Mouse (Mus musculus) midbrain, embryonic 14.5 days (tissue): ENCODE results near the gene Gnrhr. TPM values are rescaled to one million over a fixed set of nuclear protein-coding genes. Genes with fewer than 3 reads are reported as not detected.

ENCODE experiments used
- ATAC-seq: fragments of 200-750 bp; cut with Nextera tagmentation; 2 replicates; pipeline ENCODE4 v1.8.0; 2017; ENCODE audit warnings: moderate number of reproducible peaks, moderate library complexity; ENCODE audit not compliant: low FRiP score, low TSS enrichment
- DNase-seq: peaks from one replicate; pipeline ENCODE4 v3.0.0-alpha.2; 2015
- H3K27ac ChIP-seq: fragments of 300-500 bp; sonication (generic); replicated peaks from 2 replicates; pipeline ENCODE4 v1.5.1; 2014; ENCODE audit warnings: mild to moderate bottlenecking, low read depth, low read length, moderate library complexity
- H3K27me3 ChIP-seq: fragments of 300-500 bp; sonication (generic); 2 replicates; pipeline ENCODE4 v1.6.1; 2014; ENCODE audit warnings: low read length, control low read depth, mixed read lengths; ENCODE audit not compliant: control insufficient read depth, insufficient read depth
- H3K36me3 ChIP-seq: fragments of 300-500 bp; sonication (generic); 2 replicates; pipeline ENCODE4 v1.6.1; 2014; ENCODE audit warnings: low read length, control low read depth; ENCODE audit not compliant: control insufficient read depth, insufficient read depth
- H3K4me1 ChIP-seq: fragments of 300-500 bp; sonication (generic); 2 replicates; pipeline ENCODE4 v1.6.1; 2014; ENCODE audit warnings: mild to moderate bottlenecking, antibody characterized with exemption, low read length, control low read depth; ENCODE audit not compliant: control insufficient read depth, insufficient read depth
- H3K4me2 ChIP-seq: fragments of 300-500 bp; sonication (generic); 2 replicates; pipeline ENCODE4 v1.6.1; 2014; ENCODE audit warnings: mild to moderate bottlenecking, low read length, moderate library complexity
- H3K4me3 ChIP-seq: fragments of 300-500 bp; sonication (generic); replicated peaks from 2 replicates; pipeline ENCODE4 v1.5.1; 2014; ENCODE audit warnings: low read depth, low read length
- H3K9ac ChIP-seq: fragments of 300-500 bp; sonication (generic); replicated peaks from 2 replicates; pipeline ENCODE4 v1.6.1; 2014; ENCODE audit warnings: mild to moderate bottlenecking, low read length, moderate library complexity
- H3K9me3 ChIP-seq: fragments of 300-500 bp; sonication (generic); 2 replicates; pipeline ENCODE4 v1.6.1; 2016; ENCODE audit warnings: low read length, control low read depth, mixed read lengths; ENCODE audit not compliant: control insufficient read depth
- WGBS: fragments of 180-500 bp; shearing (Covaris S2); extraction: QIAGEN DNeasy Blood & Tissue Kit; methylation state at CpG from one replicate; pipeline ENCODE4 v1.1.7; 2014; 5-methylcytosine and 5-hydroxymethylcytosine counted together
- polyA plus RNA-seq: library from polyadenylated mRNA; unstranded; fragments of >200 nt; fragmentation: Nextera tagmentation; extraction: Ambion mirVana; gene quantifications from 2 replicates; pipeline ENCODE4 v1.2.1, GENCODE M21; 2014

Gnrhr gene
- polyA plus RNA-seq, 1 experiment from 2014 or later, result not detected

GRCm38 (mm10) chr5:86173778-86174177, 23.9 kb downstream of the Gnrhr start:
- H3K4me2 ChIP-seq, result no peak overlapping the region; the same call in 1 of the 2 replicates
- H3K9me3 ChIP-seq, result no peaks in the 10 kb centered on the region
- 47% methylated on average over 2 of the region's 2 CpGs for WGBS
- H3K9ac ChIP-seq, result no peak overlapping the region
- peaks cover 6% of the 10 kb centered on the region; the same call in 1 of the 2 replicates for H3K4me1 ChIP-seq
- DNase-seq, result no peak
- H3K4me3 ChIP-seq, result no peak overlapping the region
- peaks cover 5% of the 10 kb centered on the region for H3K36me3 ChIP-seq
- no peak for ATAC-seq
- no peak overlapping the region for H3K27ac ChIP-seq
- no peaks in the 10 kb centered on the region for H3K27me3 ChIP-seq

- under 1% methylated on average over 67 of the region's 67 CpGs for WGBS
- no peaks in the 10 kb centered on the region for H3K27me3 ChIP-seq
- DNase-seq (peak; percentile 99), ATAC-seq (peak; percentile 99)
- peaks cover 6% of the 10 kb centered on the region; the same call in 1 of the 2 replicates for H3K4me1 ChIP-seq
- H3K36me3 ChIP-seq, result peaks cover 13% of the 10 kb centered on the region
- H3K9me3 ChIP-seq, result no peaks in the 10 kb centered on the region
- H3K4me2 ChIP-seq, result peak within 1 kb of the TSS; percentile 64
- peak within 1 kb of the TSS; percentile 97 for H3K27ac ChIP-seq
- peak within 1 kb of the TSS; percentile 77 for H3K4me3 ChIP-seq
- peak within 1 kb of the TSS; percentile 78 for H3K9ac ChIP-seq
These were observed 25.1 kb downstream of the Gnrhr start, which contains the start of gene Uba6 for GRCm38 (mm10) chr5:86172449-86173161. Gene Uba6 (minus strand): TSS chr5:86172803.

GRCm38 (mm10) chr5:86172088-86172448, 25.6 kb downstream of the Gnrhr start:
- no peak for ATAC-seq
- peaks cover 6% of the 10 kb centered on the region; the same call in 1 of the 2 replicates for H3K4me1 ChIP-seq
- peak overlapping the region; percentile 77 for H3K4me3 ChIP-seq
- peaks cover 17% of the 10 kb centered on the region for H3K36me3 ChIP-seq
- DNase-seq, result no peak
- H3K27me3 ChIP-seq, result no peaks in the 10 kb centered on the region
- H3K9me3 ChIP-seq, result no peaks in the 10 kb centered on the region
- WGBS, result 0% methylated on average over 15 of the region's 15 CpGs
- peak overlapping the region; percentile 97 for H3K27ac ChIP-seq
- peak overlapping the region; percentile 64 for H3K4me2 ChIP-seq
- peak overlapping the region; percentile 78 for H3K9ac ChIP-seq

Other genes with a start within 250 kb of the Gnrhr start
- gene Cenpc1, start 132.3 kb downstream of the Gnrhr start, polyA plus RNA-seq, result 31.5 and 39.9 TPM in 2 replicates
- gene Stap1, start 126.2 kb downstream of the Gnrhr start, polyA plus RNA-seq, result 0.32 and 0.51 TPM in 2 replicates
- gene Uba6, start 25.1 kb downstream of the Gnrhr start, polyA plus RNA-seq, result 17.1 and 20.2 TPM in 2 replicates
- gene Tmprss11c, start 91.4 kb upstream of the Gnrhr start, polyA plus RNA-seq, result not detected in 2 replicates
- gene Tmprss11d, start 175.5 kb upstream of the Gnrhr start, polyA plus RNA-seq, result not detected in 2 replicates